Mouse (Mus musculus) gonadal fat pad, adult 2 months (tissue): ENCODE measurements at regions not wholly inside any gene's neighbourhood (a gene's known extent, or its start where the extent isn't known, plus 50 kb on each side); places are given as distances from the start of the nearest gene placed in this dataset.

Source experiments
- DNase-seq: peaks from one replicate; pipeline ENCODE4 v3.0.0-alpha.2; 2012; ENCODE audit warnings: low read depth

GRCm38 (mm10) chrX:19199531-19199930, 281.6 kb downstream of the Tex13c3 start:
- DNase-seq: no peak

- no peak for DNase-seq
Measured at GRCm38 (mm10) chrX:19168983-19169382, 312.1 kb downstream of the Tex13c3 start.

GRCm38 (mm10) chrX:19168546-19168945, 312.6 kb downstream of the Tex13c3 start:
- no peak for DNase-seq

GRCm38 (mm10) chrX:19168111-19168510, 313.0 kb downstream of the Tex13c3 start:
- DNase-seq: no peak

- DNase-seq: no peak
Measured at GRCm38 (mm10) chrX:19167121-19167853, 313.8 kb downstream of the Tex13c3 start.

- no peak for DNase-seq
Measured at GRCm38 (mm10) chrX:19165891-19166644, 315.1 kb downstream of the Tex13c3 start.

GRCm38 (mm10) chrX:19164151-19164550, 317.0 kb downstream of the Tex13c3 start:
- no peak for DNase-seq

GRCm38 (mm10) chrX:19162958-19163357, 318.2 kb downstream of the Tex13c3 start:
- DNase-seq: no peak

- no peak for DNase-seq
Measured at GRCm38 (mm10) chrX:19162351-19162750, 318.8 kb downstream of the Tex13c3 start.

GRCm38 (mm10) chrX:19160275-19160930, 320.7 kb downstream of the Tex13c3 start:
- DNase-seq: no peak

GRCm38 (mm10) chrX:19157464-19158203, 323.5 kb downstream of the Tex13c3 start:
- no peak for DNase-seq

GRCm38 (mm10) chrX:19153619-19154018, 327.5 kb downstream of the Tex13c3 start:
- DNase-seq: no peak

GRCm38 (mm10) chrX:19152170-19152861, 328.8 kb downstream of the Tex13c3 start:
- no peak for DNase-seq

- DNase-seq: no peak
Measured at GRCm38 (mm10) chrX:19150606-19151005, 330.5 kb downstream of the Tex13c3 start.

- no peak for DNase-seq
Measured at GRCm38 (mm10) chrX:19148672-19149071, 332.4 kb downstream of the Tex13c3 start.

GRCm38 (mm10) chrX:19148251-19148650, 332.9 kb downstream of the Tex13c3 start:
- DNase-seq: no peak

- DNase-seq: peak; percentile 26
Measured at GRCm38 (mm10) chrX:19112753-19113152, 368.4 kb downstream of the Tex13c3 start.

- no peak for DNase-seq
Measured at GRCm38 (mm10) chrX:19102911-19103310, 378.2 kb downstream of the Tex13c3 start.

- DNase-seq: no peak
Measured at GRCm38 (mm10) chrX:19095960-19096359, 385.2 kb downstream of the Tex13c3 start.

GRCm38 (mm10) chrX:19084435-19084834, 396.7 kb downstream of the Tex13c3 start:
- no peak for DNase-seq

GRCm38 (mm10) chrX:19080021-19080420, 401.1 kb downstream of the Tex13c3 start:
- no peak for DNase-seq
